In genomic region chr5:121334454-121334853, GRCm38 (mm10) we compare ENCODE assay signal across 22 mouse cellular contexts. TPM values are rescaled to one million over a fixed set of nuclear protein-coding genes. Genes with fewer than 3 reads are reported as not detected.
A peak's percentile ranks its signal among the peaks of the same experiment; 100 is the strongest.
DNase-seq lines count a peak whose midpoint lies in the region; ATAC-seq and TF ChIP-seq lines count a peak whose summit lies in the region.
"Had no signal": no experiment of that assay in that cellular context is flagged by ENCODE, and none has a peak within 500 bp of the region (broad histone marks: within the 10 kb centered on the region; RNA-seq: fewer than 3 reads in every experiment).

No protein-coding gene starts in this region.

- no peak overlapping the region for H3K9ac ChIP-seq in liver, embryonic 16.5 days (ENCODE audit: low read depth, low read length)
- H3K9ac ChIP-seq in forebrain, embryonic 16.5 days (replicated peaks; ENCODE audit: low read depth, low read length): no peak overlapping the region
- H3K9ac ChIP-seq: embryonic facial prominence, embryonic 13.5 days; embryonic facial prominence, embryonic 15.5 days; forebrain, embryonic 12.5 days had no signal

- WGBS in liver, embryonic 16.5 days (ENCODE audit: insufficient replicate concordance): 83% methylated on average over 5 of the region's 5 CpGs
- 85% methylated on average over 5 of the region's 5 CpGs for WGBS in spleen, adult 2 months
- 88% methylated on average over 5 of the region's 5 CpGs for WGBS in small intestine, adult 2 months
- 93% methylated on average over 5 of the region's 5 CpGs for WGBS in forebrain, embryonic 16.5 days

- no peak for DNase-seq in liver
- no peak for DNase-seq in spleen, adult 2 months (ENCODE audit: low read depth in 1 of 2, low spot score in 2 of 2)
- DNase-seq in spleen, postnatal 36 days (ENCODE audit: low spot score in 2 of 2): no peak
- DNase-seq: adrenal gland, adult 2 months; adrenal gland, postnatal 10 days; adrenal gland, postnatal 25 days; cerebellum, adult 11 months; cerebellum, adult 18-20 months; cerebellum, adult 8-10 months; cerebellum, adult 9-11 months; cerebellum, postnatal 14 days; cerebellum, postnatal 36 days; embryo, embryonic 11 days had no signal

- no peaks in the 10 kb centered on the region for H3K9me3 ChIP-seq in liver, embryonic 16.5 days (replicated peaks; ENCODE audit: control insufficient read depth, low read length)
- H3K9me3 ChIP-seq in forebrain, embryonic 16.5 days (ENCODE audit: control insufficient read depth, low read length): no peaks in the 10 kb centered on the region
- H3K9me3 ChIP-seq: embryonic facial prominence, embryonic 13.5 days; embryonic facial prominence, embryonic 15.5 days; forebrain, embryonic 10.5 days; forebrain, embryonic 12.5 days had no signal

- peaks cover 91% of the 10 kb centered on the region for H3K36me3 ChIP-seq in liver, embryonic 16.5 days (ENCODE audit: control insufficient read depth, insufficient read depth)
- peaks cover 40% of the 10 kb centered on the region for H3K36me3 ChIP-seq in spleen, adult 2 months (ENCODE audit: control insufficient read depth, insufficient read depth, low read length)
- H3K36me3 ChIP-seq in small intestine, adult 2 months (ENCODE audit: control insufficient read depth, insufficient read depth, low read length): peaks cover 67% of the 10 kb centered on the region
- peaks cover 52% of the 10 kb centered on the region for H3K36me3 ChIP-seq in forebrain, embryonic 16.5 days (ENCODE audit: control insufficient read depth, insufficient read depth)

- no peak overlapping the region for H3K4me3 ChIP-seq in liver, embryonic 16.5 days (ENCODE audit: low read depth, low read length)
- H3K4me3 ChIP-seq in spleen, adult 2 months (ENCODE audit: extremely low read depth, insufficient read depth, insufficient read length): no peak overlapping the region
- H3K4me3 ChIP-seq in small intestine, adult 2 months (ENCODE audit: low read depth, low read length): no peak overlapping the region
- H3K4me3 ChIP-seq in forebrain, embryonic 16.5 days (replicated peaks; ENCODE audit: low read length): no peak overlapping the region
- H3K4me3 ChIP-seq: embryonic facial prominence, embryonic 13.5 days; embryonic facial prominence, embryonic 15.5 days; erythroblast, embryonic 14.5 days; forebrain, embryonic 10.5 days; forebrain, embryonic 12.5 days had no signal

- ATAC-seq in liver, embryonic 16.5 days (ENCODE audit: low read depth): no peak
- ATAC-seq in forebrain, embryonic 16.5 days: no peak
- ATAC-seq: forebrain, embryonic 14.5 days had no signal

- H3K27ac ChIP-seq in liver, embryonic 16.5 days (ENCODE audit: low read length): 0 out of 2 replicates have a peak overlapping the region, but pooled peaks have one; percentile 44
- peak overlapping the region; percentile 51; the same call in 1 of the 2 replicates for H3K27ac ChIP-seq in spleen, adult 2 months (ENCODE audit: insufficient read depth, low read length)
- H3K27ac ChIP-seq in small intestine, adult 2 months (ENCODE audit: insufficient read depth, low read depth, low read length): 0 out of 2 replicates have a peak overlapping the region, but pooled peaks have one; percentile 27
- H3K27ac ChIP-seq in forebrain, embryonic 16.5 days (ENCODE audit: low read length): no peak overlapping the region
- H3K27ac ChIP-seq: embryonic facial prominence, embryonic 13.5 days; embryonic facial prominence, embryonic 15.5 days; forebrain, embryonic 10.5 days; forebrain, embryonic 12.5 days had no signal

- no peaks in the 10 kb centered on the region for H3K27me3 ChIP-seq in liver, embryonic 16.5 days (ENCODE audit: control insufficient read depth, insufficient read depth, low read depth, low read length)
- H3K27me3 ChIP-seq in spleen, adult 2 months (ENCODE audit: control insufficient read depth, insufficient read depth, low read length): no peaks in the 10 kb centered on the region
- H3K27me3 ChIP-seq in small intestine, adult 2 months (ENCODE audit: control insufficient read depth, insufficient read depth, low read length): no peaks in the 10 kb centered on the region
- no peaks in the 10 kb centered on the region for H3K27me3 ChIP-seq in forebrain, embryonic 16.5 days (replicated peaks; ENCODE audit: control insufficient read depth, insufficient read depth, low read length)
- H3K27me3 ChIP-seq: embryonic facial prominence, embryonic 13.5 days; embryonic facial prominence, embryonic 15.5 days; forebrain, embryonic 12.5 days had no signal

- TF ChIP-seq POLR2A in spleen, adult 2 months (IDR thresholded peaks at IDR 0.05; ENCODE audit: low read depth, low read length): no peak
- no peak for TF ChIP-seq POLR2A in small intestine, adult 2 months (IDR thresholded peaks at IDR 0.05; ENCODE audit: low read depth, low read length)

- no peak overlapping the region for H3K4me2 ChIP-seq in liver, embryonic 16.5 days (ENCODE audit: low read depth, low read length)
- no peak overlapping the region for H3K4me2 ChIP-seq in forebrain, embryonic 16.5 days (ENCODE audit: low read length)
- H3K4me2 ChIP-seq: embryonic facial prominence, embryonic 13.5 days; embryonic facial prominence, embryonic 15.5 days; forebrain, embryonic 12.5 days had no signal

- no peaks in the 10 kb centered on the region for H3K4me1 ChIP-seq in liver, embryonic 16.5 days (ENCODE audit: control insufficient read depth, low read depth, low read length)
- no peaks in the 10 kb centered on the region; the same call in 1 of the 2 replicates for H3K4me1 ChIP-seq in spleen, adult 2 months (ENCODE audit: control insufficient read depth, insufficient read depth, insufficient read length)
- no peaks in the 10 kb centered on the region for H3K4me1 ChIP-seq in small intestine, adult 2 months (ENCODE audit: control insufficient read depth, insufficient read depth, insufficient read length, low read length)
- no peaks in the 10 kb centered on the region for H3K4me1 ChIP-seq in forebrain, embryonic 16.5 days (replicated peaks; ENCODE audit: control insufficient read depth, insufficient read depth, low read length)
- H3K4me1 ChIP-seq: embryonic facial prominence, embryonic 13.5 days; embryonic facial prominence, embryonic 15.5 days; forebrain, embryonic 10.5 days; forebrain, embryonic 12.5 days had no signal

- no peak for TF ChIP-seq CTCF in spleen, adult 2 months (IDR thresholded peaks at IDR 0.05; ENCODE audit: extremely low read depth, insufficient read depth, insufficient read length, insufficient replicate concordance)
- TF ChIP-seq CTCF in small intestine, adult 2 months (IDR thresholded peaks at IDR 0.05; ENCODE audit: extremely low read depth, insufficient read length, insufficient replicate concordance, low read depth, low read length): no peak

RNA-seq across cellular contexts. Expression of gene Trafd1, which starts 51.0 kb away (rescaled TPM):
- 24.5 and 24.8 TPM in 2 replicates for polyA plus RNA-seq in liver, embryonic 16.5 days (2015; fragmentation: Nextera tagmentation; extraction: Ambion mirVana)
- polyA plus RNA-seq in spleen, adult 2 months (2012; rRNA removed): 75.4 and 82.2 TPM in 2 replicates
- polyA plus RNA-seq in small intestine, adult 2 months (2012; rRNA removed): 39.1 and 108 TPM in 2 replicates
- polyA plus RNA-seq in forebrain, embryonic 16.5 days (2015; fragmentation: Nextera tagmentation; extraction: Ambion mirVana): 146 and 149 TPM in 2 replicates
